Mouse (Mus musculus) heart, embryonic 14.5 days (tissue): ENCODE results near the gene Gm3072. TPM values are rescaled to one million over a fixed set of nuclear protein-coding genes. Genes with fewer than 3 reads are reported as not detected.
"Not testable (repeated sequence)": the region's sequence is repeated elsewhere in the genome, so short reads cannot be mapped to it uniquely, and the experiment has no call there.

Source experiments
- ATAC-seq: fragments of 200-750 bp; cut with Nextera tagmentation; 2 replicates; pipeline ENCODE4 v1.8.0; 2017; ENCODE audit warnings: low read depth, moderate TSS enrichment; ENCODE audit not compliant: insufficient number of reproducible peaks, insufficient read depth, low FRiP score
- H3K27ac ChIP-seq, 2 experiments: fragments of 200-500 bp in 1 of 2; fragments of 300-500 bp in 1 of 2; sonication (generic) in 1 of 2; replicated peaks in 1 of 2; 2 replicates each; pipeline ENCODE4 v1.5.1; 2012 to 2014; ENCODE audit warnings: low read depth in 2 of 2, low read length in 2 of 2, control low read depth in 1 of 2, mild to moderate bottlenecking in 1 of 2, mixed read lengths in 1 of 2; ENCODE audit not compliant: control insufficient read depth in 1 of 2, insufficient read depth in 1 of 2
- H3K27me3 ChIP-seq: fragments of 300-500 bp; sonication (generic); 2 replicates; pipeline ENCODE4 v1.6.1; 2014; ENCODE audit warnings: mild to moderate bottlenecking, low read length, control low read depth; ENCODE audit not compliant: control insufficient read depth, insufficient read depth
- H3K36me3 ChIP-seq: fragments of 300-500 bp; sonication (generic); 2 replicates; pipeline ENCODE4 v1.6.1; 2014; ENCODE audit warnings: mild to moderate bottlenecking, control low read depth, low read length, mixed read lengths; ENCODE audit not compliant: control insufficient read depth, insufficient read depth
- H3K4me1 ChIP-seq, 2 experiments: fragments of 200-500 bp in 1 of 2; fragments of 300-500 bp in 1 of 2; sonication (generic) in 1 of 2; 2 replicates each; pipeline ENCODE4 v1.6.1; 2012 to 2014; ENCODE audit warnings: low read length in 2 of 2, control low read depth in 1 of 2, mixed read lengths in 1 of 2; ENCODE audit not compliant: control insufficient read depth in 2 of 2, insufficient read depth in 2 of 2
- H3K4me2 ChIP-seq: fragments of 300-500 bp; sonication (generic); 2 replicates; pipeline ENCODE4 v1.6.1; 2014; ENCODE audit warnings: mild to moderate bottlenecking, low read length
- H3K4me3 ChIP-seq, 2 experiments: fragments of 200-500 bp in 1 of 2; fragments of 300-500 bp in 1 of 2; sonication (generic) in 1 of 2; 2 replicates each; pipeline ENCODE4 v1.5.1; 2012 to 2014; ENCODE audit warnings: low read length in 2 of 2, mild to moderate bottlenecking in 2 of 2, control low read depth in 1 of 2, low read depth in 1 of 2, moderate library complexity in 1 of 2; ENCODE audit not compliant: control insufficient read depth in 1 of 2, insufficient read depth in 1 of 2
- H3K9ac ChIP-seq: fragments of 300-500 bp; sonication (generic); 2 replicates; pipeline ENCODE4 v1.6.1; 2014; ENCODE audit warnings: mild to moderate bottlenecking, low read length
- H3K9me3 ChIP-seq: fragments of 300-500 bp; sonication (generic); 2 replicates; pipeline ENCODE4 v1.6.1; 2016; ENCODE audit warnings: low read length, control low read depth; ENCODE audit not compliant: control insufficient read depth
- WGBS: fragments of 180-500 bp; shearing (Covaris S2); extraction: QIAGEN DNeasy Blood & Tissue Kit; methylation state at CpG from one replicate; pipeline ENCODE4 v1.1.7; 2014; 5-methylcytosine and 5-hydroxymethylcytosine counted together
- polyA plus RNA-seq: library from polyadenylated mRNA; unstranded; fragments of >200 nt; fragmentation: Nextera tagmentation; extraction: Ambion mirVana; gene quantifications from 2 replicates; pipeline ENCODE4 v1.2.1, GENCODE M21; 2014

The Gm3072 gene
- not detected in 2 replicates for polyA plus RNA-seq

DNA sequence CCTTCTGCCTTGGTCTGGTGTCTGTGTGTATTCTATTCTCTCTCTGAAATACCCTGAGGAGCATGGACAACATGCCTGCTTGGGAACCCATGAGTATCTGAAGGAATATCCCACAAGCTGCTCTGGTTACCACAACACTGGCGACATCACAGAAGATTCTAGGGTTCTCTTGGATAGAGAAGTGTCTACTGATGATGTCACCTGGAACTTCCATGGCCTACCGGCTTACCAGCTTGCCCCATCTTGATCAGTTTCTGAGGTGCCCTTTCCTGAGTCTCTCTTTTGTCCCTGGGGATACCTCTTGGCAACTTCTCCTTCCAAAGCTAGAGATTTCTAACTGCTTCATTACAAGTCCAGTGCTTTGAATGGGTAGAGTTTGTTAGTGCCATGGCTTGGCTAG lies at the start of gene Gm3072:
TSS of gene Gm3072 (minus strand) at position 101 of the 400 bp plus-strand sequence.
- not testable (repeated sequence) for H3K27ac ChIP-seq, H3K9me3 ChIP-seq, H3K36me3 ChIP-seq, ATAC-seq, H3K4me2 ChIP-seq, H3K4me3 ChIP-seq, H3K27me3 ChIP-seq, H3K4me1 ChIP-seq, H3K9ac ChIP-seq
- 47% methylated on average over 1 of the region's 2 CpGs for WGBS

DNA sequence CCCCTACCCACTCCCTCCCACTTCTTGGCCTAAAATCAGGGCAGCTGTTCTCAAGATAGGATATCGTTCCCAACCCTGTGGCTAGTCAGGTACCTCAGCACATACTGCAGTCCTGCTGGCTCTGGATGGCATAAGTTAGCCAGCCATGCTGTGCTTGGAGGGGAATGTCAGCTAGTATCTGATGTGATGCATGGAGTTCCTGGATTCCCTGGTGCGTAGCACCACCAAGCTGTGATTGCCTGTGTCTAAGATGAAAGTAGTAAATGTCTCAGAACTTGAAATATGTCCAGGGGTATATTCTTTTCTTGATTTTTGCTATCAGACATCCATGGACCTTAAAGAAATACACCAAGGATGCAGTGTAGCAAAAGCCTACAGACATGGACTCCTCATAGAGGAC lies 23.8 kb upstream of the Gm3072 start:
- not testable (repeated sequence) for H3K4me2 ChIP-seq, ATAC-seq, H3K4me1 ChIP-seq, H3K9ac ChIP-seq, H3K4me3 ChIP-seq, H3K27me3 ChIP-seq, H3K36me3 ChIP-seq, H3K9me3 ChIP-seq, H3K27ac ChIP-seq
- 85% methylated on average over 2 of the region's 2 CpGs for WGBS

DNA sequence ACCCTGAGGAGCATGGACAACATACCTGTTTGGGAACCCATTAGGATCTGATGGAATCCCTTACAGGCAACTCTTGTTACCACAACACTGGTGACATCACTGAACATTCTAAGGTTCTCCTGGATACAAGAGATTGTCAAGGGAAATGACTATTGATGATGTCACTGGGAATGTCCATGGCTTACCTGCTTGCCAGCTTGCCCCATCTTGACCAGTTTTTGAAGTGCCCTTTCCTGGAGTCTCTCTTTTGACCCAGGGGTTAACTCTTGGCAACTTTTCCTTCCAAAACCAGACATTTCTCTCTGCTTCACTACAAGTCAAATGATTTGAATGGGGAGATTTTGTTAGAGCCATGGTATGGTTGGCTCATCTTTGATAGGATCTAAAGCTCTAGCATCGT lies 22.0 kb upstream of the Gm3072 start, which contains the start of gene Gm3676:
TSS of gene Gm3676 (minus strand) at position 101 of the 400 bp plus-strand sequence.
- not testable (repeated sequence) for H3K4me2 ChIP-seq, H3K27me3 ChIP-seq, H3K9ac ChIP-seq, H3K4me3 ChIP-seq, H3K9me3 ChIP-seq, ATAC-seq, H3K36me3 ChIP-seq, H3K27ac ChIP-seq, H3K4me1 ChIP-seq
- no CpG with 5 or more reads among the region's 1 CpGs for WGBS

DNA sequence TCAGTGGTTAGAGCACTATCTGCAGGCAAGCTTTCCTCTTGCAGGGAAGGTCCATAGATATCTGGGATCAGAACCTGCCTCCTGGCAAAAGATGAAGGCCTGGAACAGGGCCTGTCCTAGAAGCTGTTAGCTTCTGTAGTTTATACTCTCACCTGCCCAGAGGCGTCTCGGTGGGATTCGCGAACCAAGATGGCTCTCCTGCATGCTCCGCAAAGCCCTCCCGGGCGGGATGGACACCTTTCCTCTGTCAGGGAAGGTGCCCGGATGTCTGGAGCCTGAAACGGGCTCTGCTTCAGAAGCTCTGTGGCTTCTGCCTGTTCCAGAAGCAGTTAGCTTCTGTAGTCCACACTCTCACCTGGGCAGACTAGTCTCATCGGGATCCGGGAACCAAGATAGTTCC lies 5.7 kb upstream of the Gm3072 start:
- not testable (repeated sequence) for H3K27me3 ChIP-seq, H3K9me3 ChIP-seq, H3K4me2 ChIP-seq, H3K36me3 ChIP-seq, H3K4me1 ChIP-seq, H3K9ac ChIP-seq, ATAC-seq, H3K27ac ChIP-seq, H3K4me3 ChIP-seq
- WGBS, result 84% methylated on average over 9 of the region's 11 CpGs

DNA sequence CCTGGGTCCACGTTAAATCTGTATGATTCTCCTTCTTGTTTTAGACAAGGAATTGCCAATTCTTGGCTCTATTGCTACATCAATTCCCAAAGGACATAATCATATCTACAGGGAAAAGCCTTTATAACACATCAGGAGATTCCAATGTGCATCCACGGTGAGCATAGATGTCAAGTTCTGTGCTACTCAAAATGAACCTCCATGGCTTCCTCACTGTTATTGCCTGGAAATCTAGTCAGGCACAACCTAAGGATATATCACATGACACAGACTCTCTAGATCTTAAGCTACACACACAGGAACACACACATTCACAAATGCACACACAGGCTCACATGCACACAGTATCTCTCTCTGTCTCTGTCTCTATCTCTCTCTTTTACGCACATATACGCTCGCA lies 1.9 kb downstream of the Gm3072 start:
- H3K4me3 ChIP-seq, H3K4me1 ChIP-seq, H3K4me2 ChIP-seq, H3K36me3 ChIP-seq, H3K9ac ChIP-seq, H3K27ac ChIP-seq, H3K9me3 ChIP-seq, H3K27me3 ChIP-seq, ATAC-seq: not testable (repeated sequence)
- WGBS, result 91% methylated on average over 4 of the region's 5 CpGs

DNA sequence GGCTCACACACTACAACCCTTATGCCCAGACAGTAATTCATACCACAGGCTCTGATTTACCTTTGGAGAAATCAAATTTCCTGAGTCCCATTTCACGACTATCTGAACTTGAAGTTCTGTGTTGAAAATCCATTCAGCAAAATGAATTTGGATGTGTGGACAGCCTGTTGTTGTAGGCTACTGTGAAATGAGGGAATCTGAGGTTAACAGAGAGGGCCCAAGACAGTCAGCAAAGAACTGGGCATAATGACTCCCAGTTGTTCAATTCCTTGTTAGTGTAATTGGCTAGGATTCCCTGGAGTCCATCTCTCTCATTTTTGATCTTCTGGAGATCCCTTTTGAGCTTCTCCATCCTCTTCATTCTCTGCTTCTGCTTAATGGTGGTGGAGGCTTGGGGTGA lies 13.7 kb downstream of the Gm3072 start:
- H3K9ac ChIP-seq, H3K36me3 ChIP-seq, H3K9me3 ChIP-seq, H3K27ac ChIP-seq, H3K4me3 ChIP-seq, H3K4me1 ChIP-seq, H3K27me3 ChIP-seq, H3K4me2 ChIP-seq, ATAC-seq: not testable (repeated sequence)
- 70% methylated on average over 1 of the region's 1 CpGs for WGBS

DNA sequence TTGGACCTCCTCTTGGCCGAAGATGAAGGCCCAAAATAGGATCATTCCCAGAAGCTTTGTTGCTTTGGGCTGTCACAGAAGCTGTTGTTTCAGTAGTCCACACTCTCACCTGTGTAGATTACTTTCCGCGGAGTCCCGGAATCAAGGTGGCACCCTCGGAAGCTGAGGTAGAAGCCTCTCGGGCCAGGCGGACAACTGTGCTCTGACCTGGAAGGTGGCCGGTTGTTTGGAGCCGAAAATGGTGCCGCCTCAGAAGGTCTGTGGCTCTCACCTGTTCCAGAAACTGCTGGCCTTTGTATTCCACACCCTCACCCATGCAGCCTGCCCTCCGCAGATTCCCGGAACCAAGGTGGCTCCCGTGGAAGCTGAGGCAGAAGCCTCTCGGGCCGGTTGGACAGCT lies 23.5 kb downstream of the Gm3072 start:
- H3K4me1 ChIP-seq, ATAC-seq, H3K9ac ChIP-seq, H3K9me3 ChIP-seq, H3K4me2 ChIP-seq, H3K4me3 ChIP-seq, H3K27me3 ChIP-seq, H3K27ac ChIP-seq, H3K36me3 ChIP-seq: not testable (repeated sequence)
- 82% methylated on average over 15 of the region's 15 CpGs for WGBS

DNA sequence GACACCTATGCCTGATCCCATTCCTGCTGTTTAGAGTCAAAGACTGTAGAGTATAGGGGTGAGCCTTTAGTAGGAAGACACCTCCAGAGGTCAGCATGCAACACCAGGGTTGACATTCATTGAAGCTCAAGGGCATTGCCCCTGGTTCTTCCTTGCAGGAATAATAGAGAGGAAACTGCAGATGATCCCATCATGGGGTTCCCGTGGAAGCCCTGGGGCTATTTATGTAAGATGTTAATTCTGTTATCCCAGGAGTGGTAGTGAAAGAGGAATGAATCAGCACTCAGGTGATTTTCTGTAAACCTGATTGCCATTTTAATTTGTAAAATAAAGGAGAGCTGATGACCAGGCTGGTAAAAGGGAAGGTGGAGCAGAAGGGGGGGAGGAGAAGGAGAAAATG lies 38.1 kb downstream of the Gm3072 start:
- H3K36me3 ChIP-seq, H3K4me2 ChIP-seq, H3K9ac ChIP-seq, H3K4me1 ChIP-seq, H3K27ac ChIP-seq, H3K4me3 ChIP-seq, H3K27me3 ChIP-seq, ATAC-seq, H3K9me3 ChIP-seq: not testable (repeated sequence)
- WGBS, result 72% methylated on average over 1 of the region's 1 CpGs
